Mouse (Mus musculus) cerebellum, adult 2 months (tissue): ENCODE data around the gene Ankrd10.
"Not testable (repeated sequence)": the region's sequence is repeated elsewhere in the genome, so short reads cannot be mapped to it uniquely, and the experiment has no call there.

Source experiments
- CTCF ChIP-seq: fragments of 200-500 bp; IDR thresholded peaks from 2 replicates; pipeline ENCODE4 v1.5.1; 2011; ENCODE audit warnings: low read depth, mild to moderate bottlenecking, control low read depth, low read length, moderate library complexity, borderline replicate concordance; ENCODE audit not compliant: insufficient read depth
- POLR2A ChIP-seq: fragments of 200-500 bp; IDR thresholded peaks from 2 replicates; pipeline ENCODE4 v1.6.1; 2011; ENCODE audit warnings: low read length, control low read depth, borderline replicate concordance; ENCODE audit not compliant: insufficient read depth

DNA sequence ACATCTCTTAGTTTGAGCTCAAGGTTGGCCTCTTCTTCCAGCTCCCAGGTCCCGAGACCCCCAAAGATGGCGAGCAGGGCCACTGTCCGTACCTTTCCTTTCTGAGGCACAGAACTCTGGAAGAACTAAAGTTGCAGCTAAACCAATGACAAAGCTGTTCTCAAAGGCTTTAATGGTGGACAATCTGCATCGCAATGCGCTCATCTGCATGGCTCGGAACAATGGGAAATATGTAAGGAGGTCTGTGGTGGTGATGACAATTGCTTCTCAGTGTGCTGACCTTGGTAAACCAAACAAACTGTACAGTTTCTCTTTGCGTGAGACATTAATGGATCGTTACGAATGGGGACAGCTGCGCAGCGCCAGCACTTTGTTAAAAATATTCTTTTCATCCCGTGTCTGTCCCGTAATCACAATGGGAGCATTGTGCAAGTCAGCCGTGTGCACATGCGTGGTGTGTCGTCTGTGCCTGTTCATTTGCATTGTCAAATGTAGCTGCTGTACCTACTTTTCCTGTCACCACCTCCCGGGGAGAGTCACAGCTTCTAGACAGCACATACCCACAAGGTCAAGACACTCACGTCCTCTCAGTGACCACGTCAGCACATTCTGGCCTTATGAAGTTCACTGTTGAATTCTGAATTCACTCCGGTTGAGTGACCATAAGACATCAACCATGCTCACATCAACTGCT is 30.6 kb upstream of the Ankrd10 start:
- TF ChIP-seq POLR2A, CTCF: not testable (repeated sequence)
